Mouse (Mus musculus): ENCODE results near the gene Cotl1.

- TF ChIP-seq GATA1 (IDR thresholded peaks at IDR 0.05; ENCODE audit: low read length) (no peak), TAL1 (IDR thresholded peaks at IDR 0.05; ENCODE audit: low read length) (no peak)
These were observed 74.4 kb downstream of the Cotl1 start for GRCm38 (mm10) chr8:119765761-119766444.

All from erythroblast, embryonic 14.5 days (primary cell).